Mouse (Mus musculus): Measurements from ENCODE around the gene Arl4c. TPM values are rescaled to one million over a fixed set of nuclear protein-coding genes. Genes with fewer than 3 reads are reported as not detected.
A peak's percentile ranks its signal among the peaks of the same experiment; 100 is the strongest.

The Arl4c gene
- polyA plus RNA-seq, 1 experiment from 2014 or later: 1.5 TPM

DNA sequence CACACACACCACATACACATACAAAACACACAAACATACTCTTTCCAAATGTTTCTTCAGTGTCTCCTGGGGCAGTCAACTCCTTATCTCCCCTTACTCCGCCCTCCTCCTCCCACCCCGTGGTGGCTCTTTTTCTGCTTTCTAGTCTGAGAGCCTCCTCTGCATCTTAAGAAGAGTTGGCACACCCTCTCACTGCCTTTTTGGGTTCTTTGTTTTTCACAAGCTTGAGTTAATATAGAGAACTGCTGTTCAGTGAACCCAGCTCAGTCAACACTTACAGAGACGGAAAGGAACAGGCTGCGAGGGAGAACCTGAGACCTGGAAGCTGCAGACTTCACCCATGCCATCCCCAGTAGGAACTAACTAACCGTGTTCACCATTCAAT is 45.9 kb downstream of the Arl4c start:
- DNase-seq (no peak), ATAC-seq (no peak)
- H3K4me1 ChIP-seq (ENCODE audit: insufficient read depth): peaks cover 4% of the 10 kb centered on the region; the same call in 1 of the 2 replicates
- no peak for TF ChIP-seq EP300 (IDR thresholded peaks at IDR 0.05; ENCODE audit: low read depth)
- TF ChIP-seq CTCF (IDR thresholded peaks at IDR 0.05; ENCODE audit: low read depth): no peak
- H3K9ac ChIP-seq (replicated peaks): no peak overlapping the region
- H3K9me3 ChIP-seq (ENCODE audit: low read length): no peaks in the 10 kb centered on the region
- no peak overlapping the region for H3K4me2 ChIP-seq (ENCODE audit: low read depth, low read length)
- no peaks in the 10 kb centered on the region for H3K36me3 ChIP-seq (replicated peaks; ENCODE audit: insufficient read depth, low read length)
- 57% methylated on average over 5 of the region's 5 CpGs for WGBS (ENCODE audit: insufficient replicate concordance)
- no peak overlapping the region for H3K4me3 ChIP-seq (ENCODE audit: low read depth, low read length)
- no peak overlapping the region for H3K27ac ChIP-seq (ENCODE audit: low read depth)
- no peaks in the 10 kb centered on the region for H3K27me3 ChIP-seq (ENCODE audit: insufficient read depth, low read length)

DNA sequence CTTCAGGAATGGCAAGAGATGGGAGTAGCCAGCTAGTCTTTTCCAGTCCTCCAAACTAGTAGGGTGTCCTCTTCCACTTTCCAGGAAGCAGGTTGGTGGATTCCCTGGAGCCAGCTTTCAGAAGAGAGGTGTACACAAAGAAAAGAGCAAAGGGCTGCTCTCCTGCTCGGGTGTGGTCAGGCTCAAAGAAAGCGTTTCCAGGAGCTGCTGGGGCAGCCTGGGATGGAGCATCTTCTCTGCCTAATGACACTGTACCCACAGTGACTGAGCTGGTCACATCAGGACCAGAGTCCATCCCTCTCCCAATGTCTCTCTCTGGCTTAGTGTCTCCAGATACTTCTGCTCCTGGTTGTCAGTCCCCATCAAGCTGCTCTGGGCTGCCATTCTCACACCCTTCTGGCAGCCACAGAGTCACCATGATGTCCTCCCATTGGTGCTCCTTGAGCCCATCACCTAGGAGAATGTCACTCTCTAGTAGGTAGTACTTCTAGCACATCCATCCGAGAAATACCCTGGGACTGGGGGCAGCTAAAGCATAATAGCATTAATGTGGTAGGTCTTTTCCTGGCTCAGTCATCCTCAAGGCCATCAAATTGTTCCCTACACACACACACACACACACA is 46.4 kb downstream of the Arl4c start:
- no peak for TF ChIP-seq CTCF (IDR thresholded peaks at IDR 0.05; ENCODE audit: low read depth)
- TF ChIP-seq EP300 (IDR thresholded peaks at IDR 0.05; ENCODE audit: low read depth): no peak
- DNase-seq (no peak), ATAC-seq (no peak)
- Histone ChIP-seq H3K4me3 (ENCODE audit: low read depth, low read length) (no peak overlapping the region), H3K27ac (ENCODE audit: low read depth) (peak overlapping the region; percentile 51; the same call in 1 of the 2 replicates), H3K4me1 (ENCODE audit: insufficient read depth) (peaks cover 4% of the 10 kb centered on the region; the same call in 1 of the 2 replicates), H3K9me3 (ENCODE audit: low read length) (no peaks in the 10 kb centered on the region), H3K9ac (replicated peaks) (no peak overlapping the region), H3K27me3 (ENCODE audit: insufficient read depth, low read length) (no peaks in the 10 kb centered on the region), H3K4me2 (ENCODE audit: low read depth, low read length) (no peak overlapping the region), H3K36me3 (replicated peaks; ENCODE audit: insufficient read depth, low read length) (no peaks in the 10 kb centered on the region)
- 69% methylated on average over 3 of the region's 3 CpGs for WGBS (ENCODE audit: insufficient replicate concordance)

DNA sequence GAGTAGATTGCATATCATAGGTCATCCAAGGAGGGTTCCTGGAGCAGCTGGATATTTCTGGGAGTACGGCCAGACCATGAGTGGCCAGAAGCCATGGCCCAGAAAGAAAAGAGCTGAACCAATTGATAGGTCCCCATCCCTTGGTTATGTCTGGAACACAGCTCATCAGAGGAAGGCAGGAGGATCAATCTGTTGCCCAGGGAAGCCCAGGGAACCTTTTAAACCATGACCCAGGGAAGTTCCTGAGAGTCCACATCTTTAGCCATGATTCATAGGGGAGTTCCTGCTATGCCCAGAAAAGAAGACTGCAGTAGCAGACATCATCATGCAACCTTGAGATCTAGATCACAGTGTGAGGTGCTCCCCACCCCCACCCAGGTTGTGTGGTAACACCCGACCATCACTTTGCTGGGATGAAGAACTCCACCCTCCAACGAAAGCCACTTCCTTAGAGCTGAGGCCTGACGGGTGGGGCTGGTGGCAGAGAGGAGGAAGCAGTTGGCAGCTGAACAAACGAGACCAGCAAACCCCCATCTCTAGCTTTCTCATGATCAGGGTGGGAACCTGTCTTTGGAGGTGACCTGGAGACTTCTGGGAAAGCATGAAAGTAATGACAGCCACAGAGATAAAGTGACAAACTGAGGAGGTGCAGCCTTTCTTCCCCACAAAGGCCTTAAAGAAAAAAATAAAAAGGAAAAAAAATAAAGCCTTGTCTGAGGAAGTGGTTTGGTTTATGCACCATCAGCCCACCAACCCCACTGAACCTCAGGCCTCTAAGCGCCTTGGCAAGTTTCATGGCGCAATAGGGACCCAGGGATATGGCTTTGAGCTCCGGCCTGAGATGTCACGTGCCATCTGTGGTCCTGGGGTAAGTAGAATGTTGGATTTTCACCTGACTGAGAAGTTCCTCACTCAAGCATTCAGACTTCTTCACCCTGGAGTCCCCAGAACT is 47.2 kb downstream of the Arl4c start:
- 34% methylated on average over 9 of the region's 9 CpGs for WGBS (ENCODE audit: insufficient replicate concordance)
- H3K9me3 ChIP-seq (ENCODE audit: low read length): no peaks in the 10 kb centered on the region
- no peaks in the 10 kb centered on the region for H3K27me3 ChIP-seq (ENCODE audit: insufficient read depth, low read length)
- H3K9ac ChIP-seq (replicated peaks): no peak overlapping the region
- peak overlapping the region; percentile 18; the same call in 1 of the 2 replicates for H3K4me2 ChIP-seq (ENCODE audit: low read depth, low read length)
- H3K4me1 ChIP-seq (ENCODE audit: insufficient read depth): peaks cover 4% of the 10 kb centered on the region; the same call in 1 of the 2 replicates
- TF ChIP-seq CTCF (IDR thresholded peaks at IDR 0.05; ENCODE audit: low read depth): no peak
- TF ChIP-seq EP300 (IDR thresholded peaks at IDR 0.05; ENCODE audit: low read depth): no peak
- DNase-seq (peak; percentile 52), ATAC-seq (peak; percentile 49)
- H3K36me3 ChIP-seq (replicated peaks; ENCODE audit: insufficient read depth, low read length): no peaks in the 10 kb centered on the region
- no peak overlapping the region for H3K4me3 ChIP-seq (ENCODE audit: low read depth, low read length)
- peak overlapping the region; percentile 51 for H3K27ac ChIP-seq (ENCODE audit: low read depth)

DNA sequence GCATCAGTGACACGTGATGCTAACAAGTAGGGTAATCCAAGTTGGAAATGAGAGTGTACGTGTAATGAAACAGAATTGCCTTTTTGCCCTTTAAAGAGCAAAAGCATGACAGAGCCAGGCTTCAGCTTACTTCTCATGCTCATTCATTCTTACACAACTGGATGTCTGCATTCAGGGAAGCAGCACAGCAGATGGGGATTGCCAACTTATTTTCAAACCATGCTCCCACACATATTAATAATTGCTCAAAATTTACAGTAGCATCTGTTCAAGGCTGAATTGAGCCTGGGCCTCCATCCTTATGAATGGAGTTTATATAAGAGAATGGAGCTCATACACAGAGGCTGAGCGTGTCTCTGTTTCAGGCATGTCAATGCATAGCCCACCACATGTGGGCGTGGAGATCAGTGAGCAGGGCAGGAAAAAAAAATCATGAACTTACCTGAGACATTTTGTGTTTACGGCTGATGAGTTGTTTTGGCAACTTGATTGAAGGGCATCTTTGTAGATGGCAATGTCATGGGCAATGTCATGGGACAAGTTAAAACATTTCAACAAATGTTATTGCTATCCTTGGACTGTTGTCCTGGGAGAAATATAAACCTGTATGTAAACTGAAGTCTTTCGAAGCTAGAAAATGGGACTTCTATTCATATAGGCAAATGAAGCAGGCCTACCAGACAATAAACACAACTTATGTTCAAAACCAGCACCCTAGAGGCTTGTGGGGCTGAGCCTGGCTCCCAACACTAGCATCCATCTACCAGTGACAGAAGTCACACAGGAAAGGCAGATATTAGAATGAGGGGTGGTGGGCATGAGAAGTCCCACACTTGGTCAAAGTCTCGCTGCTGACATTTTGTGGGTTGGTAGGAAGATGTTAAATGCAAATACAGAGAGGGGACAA is 48.2 kb downstream of the Arl4c start:
- DNase-seq (no peak), ATAC-seq (no peak)
- Histone ChIP-seq H3K27me3 (ENCODE audit: insufficient read depth, low read length) (no peaks in the 10 kb centered on the region), H3K36me3 (replicated peaks; ENCODE audit: insufficient read depth, low read length) (no peaks in the 10 kb centered on the region), H3K9ac (replicated peaks) (no peak overlapping the region), H3K27ac (ENCODE audit: low read depth) (no peak overlapping the region), H3K4me3 (ENCODE audit: low read depth, low read length) (no peak overlapping the region), H3K9me3 (ENCODE audit: low read length) (no peaks in the 10 kb centered on the region), H3K4me2 (ENCODE audit: low read depth, low read length) (no peak overlapping the region), H3K4me1 (ENCODE audit: insufficient read depth) (peaks cover 4% of the 10 kb centered on the region; the same call in 1 of the 2 replicates)
- 71% methylated on average over 7 of the region's 7 CpGs for WGBS (ENCODE audit: insufficient replicate concordance)
- TF ChIP-seq EP300 (IDR thresholded peaks at IDR 0.05; ENCODE audit: low read depth) (no peak), CTCF (IDR thresholded peaks at IDR 0.05; ENCODE audit: low read depth) (no peak)

DNA sequence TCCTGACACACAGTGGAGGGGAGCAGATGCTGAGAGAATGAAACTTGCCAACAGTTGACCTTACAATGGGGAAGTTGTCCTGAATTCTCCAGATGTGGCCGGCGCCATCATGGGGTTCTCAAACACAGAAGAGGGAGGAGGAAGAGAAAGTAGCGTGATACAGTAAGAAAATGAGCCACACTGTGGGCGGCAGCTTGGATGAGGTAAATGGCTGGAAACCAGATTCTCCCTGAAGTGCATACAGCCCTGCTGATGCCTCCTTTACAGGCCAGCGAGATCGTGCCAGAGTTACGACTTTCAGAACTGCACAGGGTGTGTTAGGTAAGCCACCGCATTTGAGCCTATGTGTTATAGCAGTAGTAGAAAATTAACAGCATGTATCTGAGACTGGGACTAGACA is 49.3 kb downstream of the Arl4c start:
- ATAC-seq (no peak), DNase-seq (no peak)
- Histone ChIP-seq H3K36me3 (replicated peaks; ENCODE audit: insufficient read depth, low read length) (no peaks in the 10 kb centered on the region), H3K4me3 (ENCODE audit: low read depth, low read length) (no peak overlapping the region), H3K4me2 (ENCODE audit: low read depth, low read length) (no peak overlapping the region), H3K27ac (ENCODE audit: low read depth) (no peak overlapping the region), H3K9ac (replicated peaks) (no peak overlapping the region), H3K27me3 (ENCODE audit: insufficient read depth, low read length) (no peaks in the 10 kb centered on the region), H3K9me3 (ENCODE audit: low read length) (no peaks in the 10 kb centered on the region), H3K4me1 (ENCODE audit: insufficient read depth) (peaks cover 4% of the 10 kb centered on the region; the same call in 1 of the 2 replicates)
- TF ChIP-seq EP300 (IDR thresholded peaks at IDR 0.05; ENCODE audit: low read depth) (no peak), CTCF (IDR thresholded peaks at IDR 0.05; ENCODE audit: low read depth) (no peak)
- WGBS (ENCODE audit: insufficient replicate concordance): 67% methylated on average over 8 of the region's 8 CpGs

All from liver, postnatal 0 days (tissue).